Mouse (Mus musculus): ENCODE data around the gene AC124108.1. TPM values are rescaled to one million over a fixed set of nuclear protein-coding genes. Genes with fewer than 3 reads are reported as not detected.

The AC124108.1 gene
- polyA plus RNA-seq, 1 experiment from 2014 or later, result not detected

- TF ChIP-seq CTCF (IDR thresholded peaks at IDR 0.05; ENCODE audit: low read depth) (no peak), EP300 (IDR thresholded peaks at IDR 0.05; ENCODE audit: low read depth) (no peak)
- H3K9me3 ChIP-seq (ENCODE audit: low read length), result no peaks in the 10 kb centered on the region
- no peaks in the 10 kb centered on the region for H3K27me3 ChIP-seq (ENCODE audit: insufficient read depth, low read length)
- H3K4me3 ChIP-seq (ENCODE audit: low read depth, low read length), result no peak overlapping the region
- ATAC-seq (no peak), DNase-seq (no peak)
- H3K27ac ChIP-seq (ENCODE audit: low read depth), result no peak overlapping the region
- WGBS (ENCODE audit: insufficient replicate concordance), result 76% methylated on average over 8 of the region's 8 CpGs
- no peaks in the 10 kb centered on the region for H3K36me3 ChIP-seq (replicated peaks; ENCODE audit: insufficient read depth, low read length)
- H3K4me1 ChIP-seq (ENCODE audit: insufficient read depth), result peaks cover 4% of the 10 kb centered on the region
- no peak overlapping the region for H3K4me2 ChIP-seq (ENCODE audit: low read depth, low read length)
- H3K9ac ChIP-seq (replicated peaks), result no peak overlapping the region
Measured at GRCm38 (mm10) chr1:132145973-132146685, 45.1 kb upstream of the AC124108.1 start.

GRCm38 (mm10) chr1:132149410-132149809 lies 41.8 kb upstream of the AC124108.1 start:
- WGBS (ENCODE audit: insufficient replicate concordance), result 40% methylated on average over 2 of the region's 2 CpGs
- Histone ChIP-seq H3K27me3 (ENCODE audit: insufficient read depth, low read length) (no peaks in the 10 kb centered on the region), H3K36me3 (replicated peaks; ENCODE audit: insufficient read depth, low read length) (no peaks in the 10 kb centered on the region), H3K4me1 (ENCODE audit: insufficient read depth) (peaks cover 7% of the 10 kb centered on the region), H3K9me3 (ENCODE audit: low read length) (no peaks in the 10 kb centered on the region), H3K4me2 (ENCODE audit: low read depth, low read length) (no peak overlapping the region), H3K4me3 (ENCODE audit: low read depth, low read length) (no peak overlapping the region), H3K9ac (replicated peaks) (no peak overlapping the region), H3K27ac (ENCODE audit: low read depth) (no peak overlapping the region)
- TF ChIP-seq CTCF (IDR thresholded peaks at IDR 0.05; ENCODE audit: low read depth) (no peak), EP300 (IDR thresholded peaks at IDR 0.05; ENCODE audit: low read depth) (no peak)
- DNase-seq (no peak), ATAC-seq (no peak)

- DNase-seq (no peak), ATAC-seq (peak; percentile 81)
- Histone ChIP-seq H3K27me3 (ENCODE audit: insufficient read depth, low read length) (no peaks in the 10 kb centered on the region), H3K27ac (ENCODE audit: low read depth) (0 out of 2 replicates have a peak overlapping the region, but pooled peaks have one; percentile 0), H3K4me1 (ENCODE audit: insufficient read depth) (peaks cover 7% of the 10 kb centered on the region), H3K9me3 (ENCODE audit: low read length) (no peaks in the 10 kb centered on the region), H3K36me3 (replicated peaks; ENCODE audit: insufficient read depth, low read length) (no peaks in the 10 kb centered on the region), H3K9ac (replicated peaks) (no peak overlapping the region), H3K4me2 (ENCODE audit: low read depth, low read length) (no peak overlapping the region), H3K4me3 (ENCODE audit: low read depth, low read length) (no peak overlapping the region)
- WGBS (ENCODE audit: insufficient replicate concordance), result 55% methylated on average over 1 of the region's 1 CpGs
- TF ChIP-seq CTCF (IDR thresholded peaks at IDR 0.05; ENCODE audit: low read depth) (no peak), EP300 (IDR thresholded peaks at IDR 0.05; ENCODE audit: low read depth) (no peak)
Measured at GRCm38 (mm10) chr1:132150171-132150570, 41.1 kb upstream of the AC124108.1 start.

- Histone ChIP-seq H3K27me3 (ENCODE audit: insufficient read depth, low read length) (no peaks in the 10 kb centered on the region), H3K9ac (replicated peaks) (no peak overlapping the region), H3K27ac (ENCODE audit: low read depth) (no peak overlapping the region), H3K36me3 (replicated peaks; ENCODE audit: insufficient read depth, low read length) (no peaks in the 10 kb centered on the region), H3K4me1 (ENCODE audit: insufficient read depth) (peaks cover 7% of the 10 kb centered on the region), H3K4me2 (ENCODE audit: low read depth, low read length) (no peak overlapping the region), H3K4me3 (ENCODE audit: low read depth, low read length) (no peak overlapping the region), H3K9me3 (ENCODE audit: low read length) (no peaks in the 10 kb centered on the region)
- ATAC-seq (no peak), DNase-seq (no peak)
- WGBS (ENCODE audit: insufficient replicate concordance), result 73% methylated on average over 15 of the region's 15 CpGs
- TF ChIP-seq CTCF (IDR thresholded peaks at IDR 0.05; ENCODE audit: low read depth) (no peak), EP300 (IDR thresholded peaks at IDR 0.05; ENCODE audit: low read depth) (no peak)
Measured at GRCm38 (mm10) chr1:132150817-132151601, 40.2 kb upstream of the AC124108.1 start.

GRCm38 (mm10) chr1:132151908-132152307 lies 39.3 kb upstream of the AC124108.1 start:
- ATAC-seq (no peak), DNase-seq (no peak)
- TF ChIP-seq CTCF (IDR thresholded peaks at IDR 0.05; ENCODE audit: low read depth), result no peak
- no peak for TF ChIP-seq EP300 (IDR thresholded peaks at IDR 0.05; ENCODE audit: low read depth)
- H3K9me3 ChIP-seq (ENCODE audit: low read length), result no peaks in the 10 kb centered on the region
- H3K27ac ChIP-seq (ENCODE audit: low read depth), result no peak overlapping the region
- H3K4me2 ChIP-seq (ENCODE audit: low read depth, low read length), result no peak overlapping the region
- no peaks in the 10 kb centered on the region for H3K27me3 ChIP-seq (ENCODE audit: insufficient read depth, low read length)
- H3K9ac ChIP-seq (replicated peaks), result no peak overlapping the region
- 50% methylated on average over 2 of the region's 2 CpGs for WGBS (ENCODE audit: insufficient replicate concordance)
- H3K4me3 ChIP-seq (ENCODE audit: low read depth, low read length), result no peak overlapping the region
- no peaks in the 10 kb centered on the region for H3K36me3 ChIP-seq (replicated peaks; ENCODE audit: insufficient read depth, low read length)
- peaks cover 7% of the 10 kb centered on the region for H3K4me1 ChIP-seq (ENCODE audit: insufficient read depth)

GRCm38 (mm10) chr1:132153086-132153690 lies 38.1 kb upstream of the AC124108.1 start:
- ATAC-seq, result no peak
- no peak for TF ChIP-seq EP300 (IDR thresholded peaks at IDR 0.05; ENCODE audit: low read depth)
- TF ChIP-seq CTCF (IDR thresholded peaks at IDR 0.05; ENCODE audit: low read depth), result no peak
- peaks cover 6% of the 10 kb centered on the region; the same call in 1 of the 2 replicates for H3K27me3 ChIP-seq (ENCODE audit: insufficient read depth, low read length)
- no peak for DNase-seq
- no peak overlapping the region for H3K4me2 ChIP-seq (ENCODE audit: low read depth, low read length)
- H3K9ac ChIP-seq (replicated peaks), result no peak overlapping the region
- H3K27ac ChIP-seq (ENCODE audit: low read depth), result no peak overlapping the region
- peaks cover 7% of the 10 kb centered on the region for H3K4me1 ChIP-seq (ENCODE audit: insufficient read depth)
- 71% methylated on average over 15 of the region's 15 CpGs for WGBS (ENCODE audit: insufficient replicate concordance)
- no peak overlapping the region for H3K4me3 ChIP-seq (ENCODE audit: low read depth, low read length)
- no peaks in the 10 kb centered on the region for H3K36me3 ChIP-seq (replicated peaks; ENCODE audit: insufficient read depth, low read length)
- no peaks in the 10 kb centered on the region for H3K9me3 ChIP-seq (ENCODE audit: low read length)
